Mouse (Mus musculus): ENCODE results near the gene Ogdh.

Ogdh gene

DNA sequence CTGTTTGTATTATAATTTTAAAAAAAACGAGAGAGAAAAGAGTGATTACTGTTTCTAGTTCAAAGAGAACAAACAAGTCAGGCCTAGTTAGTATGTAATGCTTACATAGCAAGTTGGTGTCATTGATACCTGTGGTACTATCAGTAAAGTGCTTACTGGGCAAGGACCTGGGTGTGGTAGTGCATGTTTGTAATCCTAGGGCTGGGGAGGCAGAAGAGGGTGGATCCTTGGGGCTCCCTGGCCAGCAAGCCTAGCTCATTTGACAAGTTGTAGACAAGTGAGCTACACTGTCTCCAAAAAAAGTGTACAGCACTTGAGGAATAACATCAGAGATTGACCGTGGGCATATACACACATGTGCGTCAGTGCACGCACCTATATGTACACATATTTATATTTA lies 3.2 kb downstream of the Ogdh start:
- no peak for DNase-seq (ENCODE audit: low spot score in 2 of 2)

GRCm38 (mm10) chr11:6296077-6296476 lies 4.6 kb downstream of the Ogdh start:
- no peak for DNase-seq (ENCODE audit: low spot score in 2 of 2)

- DNase-seq (ENCODE audit: low spot score in 2 of 2): no peak
Observed at GRCm38 (mm10) chr11:6299435-6299834, 8.0 kb downstream of the Ogdh start.

DNA sequence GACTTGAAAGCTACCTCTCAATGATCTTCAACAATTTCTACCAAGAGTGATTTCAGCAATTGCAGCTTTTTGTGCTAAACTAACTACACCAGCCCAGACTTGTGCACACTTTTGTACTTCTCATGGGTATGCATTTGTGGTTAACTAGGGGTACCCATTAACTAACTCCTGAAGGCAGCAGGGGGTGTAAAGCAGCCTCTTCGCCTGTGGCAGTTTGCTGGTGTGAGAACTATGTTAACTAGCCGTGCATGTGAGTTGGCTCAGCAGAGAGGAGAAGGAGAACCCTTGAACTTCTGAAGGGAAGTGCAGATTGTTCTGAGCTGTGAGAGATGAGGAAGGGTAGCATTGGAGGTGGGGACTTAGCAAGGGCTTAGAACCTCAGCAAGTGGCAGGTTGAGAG lies 11.4 kb downstream of the Ogdh start:
- DNase-seq (ENCODE audit: low spot score in 2 of 2): no peak

DNA sequence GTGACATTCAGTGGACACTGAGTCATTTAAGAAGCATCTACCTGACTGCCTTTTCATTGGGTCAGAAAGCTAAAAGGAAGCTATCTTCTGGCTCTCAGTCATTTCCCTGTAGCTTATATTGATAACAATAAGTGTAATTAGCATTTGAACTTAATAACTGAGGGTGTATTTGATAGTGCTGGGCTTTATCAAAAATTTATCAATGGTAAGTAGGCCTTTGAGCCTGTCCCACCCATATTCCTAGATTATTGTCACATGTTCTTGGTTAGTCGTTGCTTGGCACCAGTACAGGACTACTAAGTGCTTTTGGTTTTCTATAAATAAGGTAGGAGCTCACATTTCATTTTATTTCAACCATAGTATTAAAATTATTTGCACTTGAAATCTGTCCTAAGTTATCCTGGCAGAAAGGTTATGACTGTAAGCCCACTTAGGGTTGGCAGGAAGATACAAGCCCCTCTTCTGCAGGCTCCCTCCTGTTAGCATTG lies 14.6 kb downstream of the Ogdh start:
- no peak for DNase-seq (ENCODE audit: low spot score in 2 of 2)

- DNase-seq (ENCODE audit: low spot score in 2 of 2): no peak
Observed at GRCm38 (mm10) chr11:6308181-6308580, 16.7 kb downstream of the Ogdh start.

GRCm38 (mm10) chr11:6313874-6314406 lies 22.5 kb downstream of the Ogdh start:
- no peak for DNase-seq (ENCODE audit: low spot score in 2 of 2)

GRCm38 (mm10) chr11:6316821-6317220 lies 25.4 kb downstream of the Ogdh start:
- no peak for DNase-seq (ENCODE audit: low spot score in 2 of 2)

- no peak for DNase-seq (ENCODE audit: low spot score in 2 of 2)
Observed at GRCm38 (mm10) chr11:6318559-6318958, 27.1 kb downstream of the Ogdh start.

DNA sequence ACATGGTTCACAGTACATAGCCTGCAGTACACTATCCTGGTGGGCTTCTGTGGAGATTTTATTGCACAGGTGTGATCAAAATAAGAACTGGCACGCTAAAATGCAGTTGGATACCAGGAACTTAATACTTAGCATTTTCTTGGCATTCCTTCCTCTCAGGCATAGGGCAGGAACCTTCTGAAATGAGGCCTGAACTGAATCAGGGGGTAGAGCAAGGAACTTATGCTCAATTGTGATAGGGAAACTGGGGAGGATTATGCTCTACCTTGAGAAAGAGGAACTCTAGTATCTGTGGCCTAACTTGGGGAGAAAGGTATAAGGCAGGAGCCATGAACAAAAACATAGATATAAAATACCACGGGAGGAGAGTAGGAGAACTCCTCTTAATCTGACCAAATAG lies 27.9 kb downstream of the Ogdh start:
- no peak for DNase-seq (ENCODE audit: low spot score in 2 of 2)

DNA sequence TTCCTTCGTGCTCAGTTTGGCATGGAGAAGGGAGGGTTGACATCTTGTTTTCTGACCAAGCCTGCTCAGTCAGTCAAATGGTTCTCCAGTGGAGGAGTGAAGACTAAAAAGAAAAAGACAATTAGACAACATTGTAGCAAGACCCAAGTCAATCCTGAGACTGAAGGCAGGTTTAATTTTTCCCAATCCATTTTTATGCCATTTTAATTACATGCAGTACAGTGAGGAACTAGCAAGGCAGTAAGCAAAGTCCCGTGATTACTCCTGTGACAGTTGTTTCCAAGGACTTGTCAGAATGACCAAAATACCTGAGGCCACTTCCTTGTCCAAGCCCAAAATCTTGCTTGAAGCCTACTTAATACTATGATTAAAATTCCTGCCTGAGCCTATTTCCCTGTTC lies 30.7 kb downstream of the Ogdh start:
- no peak for DNase-seq (ENCODE audit: low spot score in 2 of 2)

DNA sequence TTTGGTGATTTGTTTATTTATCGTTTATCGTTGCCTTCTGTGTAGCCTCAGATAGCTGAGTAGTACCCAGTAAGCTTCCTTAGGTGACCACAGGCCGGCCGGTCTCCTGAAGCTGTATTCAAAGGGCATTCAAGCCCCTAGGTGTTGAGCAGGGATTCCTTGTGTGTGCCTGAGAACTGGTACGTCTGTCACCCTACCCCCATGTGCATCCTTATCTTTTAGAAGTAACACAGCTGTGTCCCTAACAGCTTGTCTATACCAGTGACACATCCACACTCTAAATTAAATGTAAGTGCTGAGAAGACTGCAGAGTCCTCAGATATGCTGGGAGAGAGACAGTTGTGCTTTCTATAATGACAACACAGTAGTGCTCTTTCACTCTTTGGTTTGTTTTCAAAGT lies 31.9 kb downstream of the Ogdh start:
- DNase-seq (ENCODE audit: low spot score in 2 of 2): no peak

- DNase-seq (ENCODE audit: low spot score in 2 of 2): no peak
Observed at GRCm38 (mm10) chr11:6331256-6331655, 39.8 kb downstream of the Ogdh start.

GRCm38 (mm10) chr11:6332606-6333005 lies 41.2 kb downstream of the Ogdh start:
- no peak for DNase-seq (ENCODE audit: low spot score in 2 of 2)

DNA sequence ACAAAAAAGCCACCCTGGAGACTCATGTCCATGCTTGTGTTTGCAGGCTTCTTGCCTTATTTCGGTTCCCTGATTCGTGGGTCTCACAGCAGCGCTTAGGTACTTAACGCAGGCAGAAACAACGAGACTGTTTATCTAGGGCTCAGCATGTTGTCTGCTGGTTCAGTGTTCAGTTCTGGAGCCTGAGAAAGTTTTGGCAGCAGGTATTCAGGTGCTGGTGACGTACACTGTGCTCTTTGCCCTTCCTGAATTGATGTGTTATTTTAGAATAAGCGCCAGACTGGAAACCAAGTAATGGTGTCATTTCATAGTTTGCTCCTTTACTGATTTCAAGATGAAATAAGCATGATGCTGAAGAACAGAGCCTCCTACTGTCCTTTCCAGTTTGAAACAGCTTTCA lies 42.0 kb downstream of the Ogdh start:
- DNase-seq (ENCODE audit: low spot score in 2 of 2): no peak

GRCm38 (mm10) chr11:6335321-6335720 lies 43.9 kb downstream of the Ogdh start:
- DNase-seq (ENCODE audit: low spot score in 2 of 2): no peak

DNA sequence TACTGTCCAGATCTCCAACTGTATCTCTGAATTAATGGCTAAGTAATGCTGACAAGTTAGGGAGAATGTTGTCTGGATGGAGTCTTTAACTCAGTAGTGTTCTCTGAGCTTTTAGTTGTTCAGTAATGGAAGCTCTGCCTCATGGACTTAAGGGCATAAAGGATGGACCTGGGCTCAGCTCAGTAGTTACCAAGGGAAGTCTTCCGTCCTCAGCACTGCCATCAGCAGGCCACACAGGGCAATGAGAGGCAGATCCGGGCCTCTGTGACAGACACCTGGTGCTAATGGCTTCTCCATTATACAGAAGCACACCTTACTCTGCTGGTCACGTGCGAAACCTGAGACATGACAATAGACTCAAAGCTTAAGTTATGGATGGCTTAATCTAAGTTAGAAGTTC lies 45.3 kb downstream of the Ogdh start:
- DNase-seq (ENCODE audit: low spot score in 2 of 2): no peak

- no peak for DNase-seq (ENCODE audit: low spot score in 2 of 2)
Observed at GRCm38 (mm10) chr11:6345956-6346355, 54.5 kb downstream of the Ogdh start.

DNA sequence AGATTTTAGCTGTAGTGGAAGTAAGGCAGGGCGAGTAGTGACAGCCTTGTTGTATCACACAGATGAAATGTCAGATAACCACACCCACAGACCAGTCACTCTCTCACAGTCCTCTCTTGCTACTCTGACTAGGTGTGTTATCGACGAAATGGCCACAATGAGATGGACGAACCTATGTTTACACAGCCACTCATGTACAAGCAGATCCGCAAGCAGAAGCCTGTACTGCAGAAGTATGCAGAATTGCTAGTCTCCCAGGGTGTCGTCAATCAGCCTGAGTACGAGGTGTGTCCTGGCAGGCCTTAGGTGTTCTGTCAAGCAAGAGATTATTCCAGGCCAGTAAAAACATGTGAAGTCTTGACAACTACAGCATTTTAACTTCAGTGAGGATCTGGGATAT lies 55.5 kb downstream of the Ogdh start:
- no peak for DNase-seq (ENCODE audit: low spot score in 2 of 2)

- DNase-seq (ENCODE audit: low spot score in 2 of 2): no peak
Observed at GRCm38 (mm10) chr11:6348681-6349200, 57.3 kb downstream of the Ogdh start.

- DNase-seq (ENCODE audit: low spot score in 2 of 2): no peak
Observed at GRCm38 (mm10) chr11:6349586-6349985, 58.2 kb downstream of the Ogdh start.

- no peak for DNase-seq (ENCODE audit: low spot score in 2 of 2)
Observed at GRCm38 (mm10) chr11:6355106-6355505, 63.7 kb downstream of the Ogdh start.

GRCm38 (mm10) chr11:6364581-6365275 lies 73.3 kb downstream of the Ogdh start:
- no peak for DNase-seq (ENCODE audit: low spot score in 2 of 2)

- peak in 1 of 2 experiments; percentile 46 for DNase-seq (ENCODE audit: low spot score in 2 of 2)
Observed at GRCm38 (mm10) chr11:6365885-6366284, 74.5 kb downstream of the Ogdh start.

Data from frontal cortex, postnatal 14 days (tissue).